Mouse (Mus musculus) midbrain, embryonic 13.5 days (tissue): ENCODE measurements around the gene Meiob. TPM values are rescaled to one million over a fixed set of nuclear protein-coding genes. Genes with fewer than 3 reads are reported as not detected.

Experiments
- ATAC-seq: fragments of 200-750 bp; cut with Nextera tagmentation; 2 replicates; pipeline ENCODE4 v1.8.0; 2017; ENCODE audit warnings: mild to moderate bottlenecking, moderate TSS enrichment, moderate library complexity
- H3K27ac ChIP-seq: fragments of 300-500 bp; sonication (generic); 2 replicates; pipeline ENCODE4 v1.5.1; 2015; ENCODE audit warnings: inconsistent platforms, mild to moderate bottlenecking, moderate library complexity
- H3K27me3 ChIP-seq: fragments of 300-500 bp; sonication (generic); 2 replicates; pipeline ENCODE4 v1.6.1; 2015; ENCODE audit warnings: mild to moderate bottlenecking, inconsistent platforms
- H3K36me3 ChIP-seq: fragments of 300-500 bp; sonication (generic); 2 replicates; pipeline ENCODE4 v1.6.1; 2015; ENCODE audit warnings: mild to moderate bottlenecking, inconsistent platforms
- H3K4me1 ChIP-seq: fragments of 300-500 bp; sonication (generic); replicated peaks from 2 replicates; pipeline ENCODE4 v1.6.1; 2015; ENCODE audit warnings: inconsistent platforms
- H3K4me2 ChIP-seq: fragments of 300-500 bp; sonication (generic); replicated peaks from 2 replicates; pipeline ENCODE4 v1.6.1; 2015; ENCODE audit warnings: moderate library complexity, mild to moderate bottlenecking, inconsistent platforms
- H3K4me3 ChIP-seq: fragments of 300-500 bp; sonication (generic); replicated peaks from 2 replicates; pipeline ENCODE4 v1.5.1; 2015; ENCODE audit warnings: mild to moderate bottlenecking, inconsistent platforms
- H3K9ac ChIP-seq: fragments of 300-500 bp; sonication (generic); replicated peaks from 2 replicates; pipeline ENCODE4 v1.6.1; 2015; ENCODE audit warnings: mild to moderate bottlenecking, inconsistent platforms
- H3K9me3 ChIP-seq: fragments of 300-500 bp; sonication (generic); 2 replicates; pipeline ENCODE4 v1.6.1; 2016; ENCODE audit warnings: mild to moderate bottlenecking, inconsistent platforms
- WGBS: fragments of 180-500 bp; shearing (Covaris S2); methylation state at CpG from one replicate; pipeline ENCODE4 v1.1.7; 2015; 5-methylcytosine and 5-hydroxymethylcytosine counted together
- polyA plus RNA-seq: library from polyadenylated mRNA; unstranded; fragments of >200 nt; fragmentation: Nextera tagmentation; extraction: Ambion mirVana; gene quantifications from 2 replicates; pipeline ENCODE4 v1.2.1, GENCODE M21; 2015

Meiob gene
- not detected in 2 replicates for polyA plus RNA-seq

GRCm38 (mm10) chr17:24803952-24804951 is at the start of gene Meiob:
Gene Meiob (plus strand): TSS chr17:24804289.
- under 1% methylated on average over 64 of the region's 71 CpGs for WGBS
- peak within 1 kb of the TSS; percentile 60 for H3K4me3 ChIP-seq
- peak within 1 kb of the TSS; percentile 62 for H3K9ac ChIP-seq
- H3K4me1 ChIP-seq = peaks cover 10% of the 10 kb centered on the region; the same call in 1 of the 2 replicates
- peaks cover 56% of the 10 kb centered on the region for H3K27me3 ChIP-seq
- peak; percentile 77 for ATAC-seq
- H3K27ac ChIP-seq = no peak within 1 kb of the TSS
- no peaks in the 10 kb centered on the region for H3K36me3 ChIP-seq
- no peaks in the 10 kb centered on the region for H3K9me3 ChIP-seq
- peak within 1 kb of the TSS; percentile 79 for H3K4me2 ChIP-seq

DNA sequence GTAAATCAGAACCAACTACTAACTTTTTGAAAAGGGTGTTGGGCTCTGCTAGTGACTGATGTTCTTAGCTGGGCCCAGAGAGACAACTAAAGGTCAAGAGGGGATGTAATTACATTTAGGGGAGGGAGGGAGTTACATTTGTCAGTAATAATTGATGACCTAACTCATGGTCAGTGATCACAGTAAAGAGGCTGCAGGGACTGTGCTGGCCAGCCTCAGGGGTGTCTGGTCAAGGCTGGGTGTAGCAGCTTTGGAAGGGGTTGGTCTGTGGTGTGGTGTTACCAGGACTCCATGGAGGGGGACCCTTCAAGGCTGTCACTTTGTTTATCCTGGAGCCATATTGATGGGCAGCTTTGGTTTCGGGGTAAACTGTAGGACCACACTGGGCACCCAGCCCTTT is 46.7 kb upstream of the Meiob start:
- Histone ChIP-seq H3K4me2 (no peak overlapping the region), H3K4me1 (peaks cover 10% of the 10 kb centered on the region), H3K9ac (no peak overlapping the region), H3K27me3 (peaks cover 55% of the 10 kb centered on the region), H3K4me3 (no peak overlapping the region), H3K36me3 (no peaks in the 10 kb centered on the region), H3K9me3 (no peaks in the 10 kb centered on the region), H3K27ac (no peak overlapping the region)
- ATAC-seq = no peak
- WGBS = 89% methylated on average over 1 of the region's 1 CpGs

DNA sequence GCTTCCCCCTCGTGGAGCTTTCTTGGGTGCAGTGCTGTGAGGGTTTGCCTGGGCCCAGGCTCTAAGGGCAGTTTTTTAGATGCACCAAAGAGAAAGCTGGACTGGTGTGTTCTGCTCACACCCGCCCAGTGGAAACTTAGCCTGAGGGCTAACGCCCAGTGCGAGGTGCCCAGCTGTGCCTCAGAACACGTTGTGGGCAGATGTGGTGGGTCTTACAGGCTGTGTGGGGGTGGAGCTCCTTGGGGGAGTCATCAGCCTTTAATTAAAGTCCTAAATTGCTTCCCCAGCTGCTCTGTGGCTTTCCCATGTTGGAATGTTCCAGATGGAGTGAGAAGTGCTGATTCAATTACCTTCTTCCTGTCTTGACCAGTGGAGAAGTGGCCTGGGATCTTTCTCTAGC is 43.0 kb upstream of the Meiob start:
- WGBS = 58% methylated on average over 5 of the region's 5 CpGs
- no peak overlapping the region for H3K9ac ChIP-seq
- H3K27ac ChIP-seq = no peak overlapping the region
- H3K36me3 ChIP-seq = no peaks in the 10 kb centered on the region
- no peak overlapping the region for H3K4me2 ChIP-seq
- no peak overlapping the region for H3K4me3 ChIP-seq
- H3K9me3 ChIP-seq = no peaks in the 10 kb centered on the region
- ATAC-seq = no peak
- H3K27me3 ChIP-seq = peaks cover 21% of the 10 kb centered on the region
- H3K4me1 ChIP-seq = no peaks in the 10 kb centered on the region

DNA sequence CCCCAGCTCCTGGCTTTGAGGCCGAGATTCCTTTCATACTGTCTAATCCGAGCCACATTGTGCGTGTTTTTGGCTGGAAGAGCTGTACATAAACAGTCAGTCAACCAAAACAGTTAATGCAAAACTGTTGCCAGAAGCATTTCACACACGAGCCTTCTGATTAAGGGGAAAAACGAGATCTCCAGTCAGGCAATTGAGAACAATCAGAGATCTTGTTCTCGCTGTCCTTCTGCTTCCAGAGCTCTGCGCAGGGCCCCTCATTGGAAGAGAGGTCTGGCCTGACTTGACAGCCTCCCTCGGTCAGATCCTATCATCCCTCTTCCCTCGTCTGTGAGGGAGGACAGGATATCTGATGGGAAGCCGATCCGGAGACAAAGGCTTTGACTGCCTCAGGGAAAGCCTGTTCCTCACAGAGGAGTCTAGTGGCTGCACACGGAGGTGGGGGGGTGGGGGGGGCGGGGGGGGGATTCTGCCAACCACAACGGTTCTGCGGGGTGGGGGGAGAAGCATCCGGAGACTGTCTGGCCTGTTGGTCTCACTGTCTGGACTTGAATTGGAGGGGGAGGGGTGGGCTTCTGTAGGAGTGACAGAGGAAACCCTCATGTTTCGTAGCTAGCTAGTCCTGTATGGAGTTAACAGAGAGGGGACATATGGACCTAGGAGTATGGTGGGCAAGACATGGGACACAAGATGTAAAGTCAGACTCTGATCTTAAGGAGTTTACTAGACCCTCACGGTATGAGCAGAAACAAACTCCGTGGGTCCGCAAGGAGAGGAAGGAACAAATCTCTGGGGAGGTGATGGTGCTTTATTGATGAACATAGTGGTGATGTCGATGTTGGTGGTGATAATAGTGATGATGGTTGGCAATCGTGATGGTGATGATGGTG is 38.8 kb upstream of the Meiob start:
- WGBS = 49% methylated on average over 22 of the region's 22 CpGs
- Histone ChIP-seq H3K27me3 (peaks cover 11% of the 10 kb centered on the region; the same call in 1 of the 2 replicates), H3K4me2 (no peak overlapping the region), H3K9ac (no peak overlapping the region), H3K36me3 (no peaks in the 10 kb centered on the region), H3K9me3 (no peaks in the 10 kb centered on the region), H3K4me1 (no peaks in the 10 kb centered on the region), H3K27ac (no peak overlapping the region), H3K4me3 (no peak overlapping the region)
- no peak for ATAC-seq

- no peak overlapping the region for H3K27ac ChIP-seq
- H3K4me3 ChIP-seq = no peak overlapping the region
- no peak for ATAC-seq
- no peak overlapping the region for H3K9ac ChIP-seq
- no peak overlapping the region for H3K4me2 ChIP-seq
- no peaks in the 10 kb centered on the region for H3K36me3 ChIP-seq
- WGBS = 24% methylated on average over 12 of the region's 12 CpGs
- H3K9me3 ChIP-seq = no peaks in the 10 kb centered on the region
- peaks cover 6% of the 10 kb centered on the region; the same call in 1 of the 2 replicates for H3K27me3 ChIP-seq
- H3K4me1 ChIP-seq = no peaks in the 10 kb centered on the region
Measured at GRCm38 (mm10) chr17:24766266-24766875, 37.7 kb upstream of the Meiob start.

DNA sequence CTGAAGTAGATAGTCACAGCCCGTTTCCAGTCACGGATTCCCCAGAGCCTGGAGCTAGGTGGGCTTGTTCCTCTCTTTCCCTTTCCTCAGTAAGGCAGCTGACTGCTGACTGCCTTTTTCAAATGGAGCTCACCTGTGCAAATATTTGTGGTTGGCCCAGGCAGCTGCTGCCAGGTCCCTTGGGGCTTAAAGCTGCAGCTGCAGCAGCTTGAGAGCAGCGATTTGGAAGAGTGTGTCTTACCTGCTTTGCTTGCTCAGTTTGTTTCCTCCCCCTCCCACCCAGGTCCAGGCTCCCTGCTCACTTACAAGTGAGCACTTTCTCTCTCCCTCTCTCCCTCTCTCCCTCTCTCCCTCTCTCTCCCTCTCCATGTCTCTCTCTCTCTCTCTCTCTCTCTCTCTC is 34.9 kb upstream of the Meiob start:
- Histone ChIP-seq H3K9me3 (0 out of 2 replicates have a peak, but pooled peaks cover 2% of the 10 kb centered on the region), H3K4me2 (no peak overlapping the region), H3K36me3 (no peaks in the 10 kb centered on the region), H3K4me3 (no peak overlapping the region), H3K4me1 (no peaks in the 10 kb centered on the region), H3K27ac (no peak overlapping the region), H3K9ac (no peak overlapping the region), H3K27me3 (peaks cover 6% of the 10 kb centered on the region; the same call in 1 of the 2 replicates)
- ATAC-seq = no peak
- WGBS = 46% methylated on average over 3 of the region's 3 CpGs

GRCm38 (mm10) chr17:24773241-24773640 is 30.8 kb upstream of the Meiob start:
- WGBS = 84% methylated on average over 5 of the region's 5 CpGs
- H3K9ac ChIP-seq = no peak overlapping the region
- H3K36me3 ChIP-seq = no peaks in the 10 kb centered on the region
- no peak overlapping the region for H3K27ac ChIP-seq
- H3K4me3 ChIP-seq = no peak overlapping the region
- H3K4me2 ChIP-seq = no peak overlapping the region
- no peak for ATAC-seq
- peaks cover 3% of the 10 kb centered on the region; the same call in 1 of the 2 replicates for H3K27me3 ChIP-seq
- 0 out of 2 replicates have a peak, but pooled peaks cover 2% of the 10 kb centered on the region for H3K9me3 ChIP-seq
- H3K4me1 ChIP-seq = no peaks in the 10 kb centered on the region

- H3K27me3 ChIP-seq = no peaks in the 10 kb centered on the region
- no peak for ATAC-seq
- H3K4me2 ChIP-seq = no peak overlapping the region
Measured at GRCm38 (mm10) chr17:24775173-24775572, 28.9 kb upstream of the Meiob start.

DNA sequence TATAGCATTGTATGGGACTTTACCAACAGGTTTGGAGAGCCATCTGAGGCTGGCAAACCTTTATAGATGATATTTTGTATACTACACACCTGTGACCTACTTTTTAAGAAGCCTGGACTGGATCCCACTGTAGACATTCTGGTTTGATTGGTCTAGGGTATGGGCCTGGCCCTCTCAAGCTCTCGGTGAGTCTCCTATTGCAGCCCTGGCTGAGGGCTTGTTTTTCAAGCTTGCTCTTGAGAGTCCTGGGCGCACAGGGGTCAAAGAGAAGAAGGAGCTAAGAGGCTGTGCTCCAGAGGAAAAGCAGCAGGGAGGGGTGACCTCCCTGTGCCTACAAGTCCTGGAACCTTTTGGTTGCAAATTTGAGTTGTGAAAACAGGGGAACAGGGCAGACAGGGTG is 27.0 kb upstream of the Meiob start:
- Histone ChIP-seq H3K9me3 (0 out of 2 replicates have a peak, but pooled peaks cover 2% of the 10 kb centered on the region), H3K4me3 (no peak overlapping the region), H3K27ac (no peak overlapping the region), H3K27me3 (no peaks in the 10 kb centered on the region), H3K36me3 (no peaks in the 10 kb centered on the region), H3K4me1 (no peaks in the 10 kb centered on the region), H3K4me2 (no peak overlapping the region), H3K9ac (no peak overlapping the region)
- ATAC-seq = no peak
- 72% methylated on average over 2 of the region's 2 CpGs for WGBS

More at GRCm38 (mm10) chr17:24775173-24775572, 28.9 kb upstream of the Meiob start:
- no peak overlapping the region for H3K27ac ChIP-seq
- H3K4me3 ChIP-seq = no peak overlapping the region
- 0 out of 2 replicates have a peak, but pooled peaks cover 2% of the 10 kb centered on the region for H3K9me3 ChIP-seq
- no peak overlapping the region for H3K9ac ChIP-seq
- no peaks in the 10 kb centered on the region for H3K4me1 ChIP-seq
- H3K36me3 ChIP-seq = no peaks in the 10 kb centered on the region
- 83% methylated on average over 8 of the region's 8 CpGs for WGBS

- 91% methylated on average over 2 of the region's 2 CpGs for WGBS
- Histone ChIP-seq H3K27me3 (no peaks in the 10 kb centered on the region), H3K4me2 (no peak overlapping the region), H3K9ac (no peak overlapping the region), H3K4me3 (no peak overlapping the region), H3K9me3 (no peaks in the 10 kb centered on the region), H3K4me1 (no peaks in the 10 kb centered on the region), H3K27ac (no peak overlapping the region), H3K36me3 (no peaks in the 10 kb centered on the region)
- no peak for ATAC-seq
Measured at GRCm38 (mm10) chr17:24780821-24781220, 23.3 kb upstream of the Meiob start.

DNA sequence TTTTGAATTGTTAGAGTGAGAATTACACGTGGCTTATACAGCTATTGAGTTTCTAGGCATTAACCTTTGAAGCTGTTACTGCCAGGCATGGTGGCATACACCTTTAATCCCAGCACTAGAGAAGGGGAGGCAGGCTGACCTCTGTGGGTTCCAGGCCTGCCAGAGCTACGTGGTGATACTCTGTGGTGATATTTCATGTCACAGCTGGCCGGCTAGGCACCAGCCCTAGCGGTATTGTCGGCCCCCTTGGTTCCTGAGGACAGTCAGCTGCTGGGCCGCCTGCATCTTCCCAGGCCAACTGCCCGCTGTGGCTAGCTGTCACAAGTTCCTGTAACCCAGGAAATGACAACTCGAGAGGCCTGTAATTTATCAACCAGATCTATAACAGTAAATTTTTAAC is 11.9 kb upstream of the Meiob start:
- no peak for ATAC-seq
- Histone ChIP-seq H3K9ac (no peak overlapping the region), H3K9me3 (no peaks in the 10 kb centered on the region), H3K27ac (no peak overlapping the region), H3K4me2 (no peak overlapping the region), H3K4me3 (no peak overlapping the region), H3K27me3 (0 out of 2 replicates have a peak, but pooled peaks cover 5% of the 10 kb centered on the region), H3K36me3 (no peaks in the 10 kb centered on the region), H3K4me1 (no peaks in the 10 kb centered on the region)
- 81% methylated on average over 8 of the region's 8 CpGs for WGBS
